Mouse (Mus musculus) brain, embryonic 14.5 days (tissue): ENCODE data around the gene Lamc2. TPM values are rescaled to one million over a fixed set of nuclear protein-coding genes. Genes with fewer than 3 reads are reported as not detected.

Source experiments
- DNase-seq: peaks from one replicate; pipeline ENCODE4 v3.0.0-alpha.2; 2011; ENCODE audit warnings: low read depth
- CTCF ChIP-seq: fragments of 200-500 bp; IDR thresholded peaks from 2 replicates; pipeline ENCODE4 v1.5.1; 2012; ENCODE audit warnings: inconsistent platforms, mild to moderate bottlenecking, moderate library complexity, borderline replicate concordance; ENCODE audit not compliant: insufficient read depth, insufficient read length; ENCODE audit errors: extremely low read depth
- POLR2A ChIP-seq: fragments of 200-500 bp; IDR thresholded peaks from 2 replicates; pipeline ENCODE4 v1.6.1; 2012; ENCODE audit warnings: mild to moderate bottlenecking, inconsistent platforms, borderline replicate concordance; ENCODE audit not compliant: poor library complexity, insufficient read depth, insufficient read length, severe bottlenecking; ENCODE audit errors: extremely low read depth
- polyA plus RNA-seq: library from polyadenylated mRNA; depleted of rRNA; stranded (reverse); fragments of >200 nt; gene quantifications from 2 replicates; pipeline ENCODE4 v1.2.3, GENCODE M21; 2012

Lamc2 gene
- polyA plus RNA-seq, 1 experiment: 2.0 TPM

DNA sequence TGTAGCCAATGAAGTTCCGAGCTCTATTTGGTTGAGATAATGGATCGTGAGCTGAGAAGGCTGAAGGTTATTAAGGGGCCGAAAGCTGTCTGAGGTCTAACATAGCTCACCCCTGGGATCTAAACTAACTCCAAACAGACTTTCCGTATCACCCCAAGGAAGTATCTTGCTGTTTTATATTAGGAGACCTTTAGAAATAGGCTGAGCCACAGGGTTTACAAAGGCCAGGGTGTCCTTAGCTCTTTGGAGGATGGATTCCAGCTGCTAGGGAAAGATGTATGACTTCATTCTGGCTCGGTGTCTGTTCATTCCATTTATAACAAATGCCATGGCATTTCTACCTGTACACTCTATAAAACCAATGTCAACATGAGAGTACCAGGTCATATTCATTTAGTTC is 61.7 kb downstream of the Lamc2 start:
- TF ChIP-seq CTCF: no peak
- TF ChIP-seq POLR2A: no peak

GRCm38 (mm10) chr1:153122764-153123163 is 63.5 kb downstream of the Lamc2 start:
- DNase-seq: no peak
- no peak for TF ChIP-seq CTCF
- TF ChIP-seq POLR2A: no peak

More for the DNA sequence above, 61.7 kb downstream of the Lamc2 start:
- DNase-seq: no peak

GRCm38 (mm10) chr1:153121320-153121719 is 64.9 kb downstream of the Lamc2 start:
- DNase-seq: no peak
- no peak for TF ChIP-seq POLR2A
- TF ChIP-seq CTCF: no peak

GRCm38 (mm10) chr1:153120544-153120943 is 65.7 kb downstream of the Lamc2 start:
- no peak for TF ChIP-seq CTCF
- no peak for TF ChIP-seq POLR2A
- DNase-seq: no peak

DNA sequence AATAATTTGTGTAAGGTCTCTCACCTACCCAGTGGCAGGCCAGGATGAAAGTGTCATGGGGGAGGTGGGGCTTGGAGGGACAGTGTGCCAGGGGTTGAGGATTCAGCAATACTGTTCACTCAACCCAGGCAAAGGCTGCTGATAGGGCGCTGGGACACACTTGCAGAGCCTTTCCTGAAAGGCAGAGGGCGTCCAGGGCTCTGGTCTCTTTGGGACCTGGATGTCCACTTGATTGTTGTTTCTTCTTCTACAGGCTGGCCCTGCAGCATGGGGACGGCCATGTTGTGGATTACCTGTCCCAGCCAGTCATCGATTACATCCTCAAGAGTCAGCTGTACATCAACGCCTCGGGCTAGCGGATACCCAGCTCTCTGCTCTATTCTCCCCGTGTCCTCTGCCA is 70.9 kb downstream of the Lamc2 start:
- no peak for DNase-seq
- TF ChIP-seq POLR2A (no peak), CTCF (no peak)

DNA sequence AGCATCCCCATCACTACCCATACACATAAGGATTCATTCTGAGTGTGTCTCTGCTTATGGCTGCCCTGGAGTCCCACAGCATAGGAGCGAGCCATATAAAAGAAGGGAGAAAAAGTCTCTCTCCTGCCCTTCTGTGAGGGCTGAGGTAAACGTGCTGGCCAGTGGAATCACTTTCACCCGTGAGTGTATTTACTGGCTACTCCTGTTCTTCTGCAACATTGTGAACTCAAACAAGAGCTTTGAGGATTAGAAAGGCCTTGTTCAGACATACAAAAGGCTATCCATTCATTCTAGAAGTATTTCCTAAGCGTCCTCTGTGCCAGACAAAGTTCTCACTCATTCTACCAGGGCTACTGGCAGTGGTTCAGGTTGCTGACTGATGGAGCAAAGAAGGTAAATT is 74.7 kb downstream of the Lamc2 start:
- TF ChIP-seq POLR2A (no peak), CTCF (no peak)

DNA sequence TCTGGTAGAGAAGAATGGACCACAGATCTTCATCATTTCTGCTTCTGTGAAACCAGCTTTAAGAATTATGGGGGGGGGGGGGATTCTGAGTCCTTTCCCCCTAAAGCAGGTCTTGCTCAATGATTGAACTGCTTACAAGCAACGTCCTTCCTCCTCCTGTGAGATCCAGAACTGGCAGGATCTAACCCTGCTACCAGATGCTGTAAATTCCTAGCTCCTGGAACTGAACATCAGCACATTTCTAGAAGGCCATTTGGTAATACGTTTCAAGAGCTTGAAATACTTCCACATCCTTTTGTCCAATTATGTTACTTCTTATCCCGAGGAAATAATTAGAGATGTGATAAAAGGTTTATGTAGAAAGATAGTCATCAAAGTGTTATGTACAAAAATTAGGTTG is 76.4 kb downstream of the Lamc2 start:
- DNase-seq: no peak
- TF ChIP-seq CTCF (no peak), POLR2A (no peak)

More for the DNA sequence above, 74.7 kb downstream of the Lamc2 start:
- peak; percentile 33 for DNase-seq

GRCm38 (mm10) chr1:153109346-153109745 is 76.9 kb downstream of the Lamc2 start:
- no peak for DNase-seq
- no peak for TF ChIP-seq CTCF
- TF ChIP-seq POLR2A: no peak

DNA sequence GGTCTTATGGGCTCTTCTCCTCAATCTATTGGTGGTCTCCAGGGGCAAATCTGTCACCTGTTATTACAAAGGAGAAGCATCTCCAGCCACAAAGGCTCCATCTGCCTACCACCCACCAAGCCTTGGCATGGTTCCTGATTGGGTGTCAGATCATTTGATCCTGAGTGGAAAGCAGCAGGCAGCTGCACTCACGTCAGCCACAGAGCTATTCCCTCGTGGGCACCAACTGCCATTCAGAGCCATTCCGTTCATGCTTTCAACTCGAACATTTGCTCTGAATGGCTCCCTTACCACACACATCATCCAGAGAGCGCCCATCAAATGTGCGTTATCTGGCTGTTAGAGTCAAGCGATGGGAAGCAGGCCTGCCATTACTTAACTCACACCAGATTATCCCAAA is 78.4 kb downstream of the Lamc2 start:
- no peak for TF ChIP-seq POLR2A
- no peak for TF ChIP-seq CTCF
- peak; percentile 85 for DNase-seq

DNA sequence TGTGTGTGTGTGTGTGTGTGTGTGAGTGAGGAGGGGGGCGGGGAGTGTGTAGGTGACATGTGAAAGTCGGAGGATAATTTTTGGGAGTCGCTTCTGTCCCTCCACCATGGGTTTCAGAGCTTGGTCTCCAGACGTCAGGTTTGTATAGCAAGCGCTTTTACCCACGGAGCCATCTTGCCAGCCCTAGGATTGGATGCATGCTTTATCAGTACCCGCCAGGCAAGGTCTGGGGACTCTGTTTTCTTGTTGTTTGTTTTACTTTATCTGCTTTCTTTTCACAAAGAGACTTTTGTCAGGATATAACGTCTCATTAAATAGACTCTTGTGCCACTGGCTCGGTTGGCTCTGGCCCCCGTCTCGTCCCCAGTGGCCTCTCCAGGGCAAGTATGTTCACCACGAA is 81.4 kb downstream of the Lamc2 start:
- DNase-seq: no peak
- TF ChIP-seq CTCF: no peak
- TF ChIP-seq POLR2A: no peak

DNA sequence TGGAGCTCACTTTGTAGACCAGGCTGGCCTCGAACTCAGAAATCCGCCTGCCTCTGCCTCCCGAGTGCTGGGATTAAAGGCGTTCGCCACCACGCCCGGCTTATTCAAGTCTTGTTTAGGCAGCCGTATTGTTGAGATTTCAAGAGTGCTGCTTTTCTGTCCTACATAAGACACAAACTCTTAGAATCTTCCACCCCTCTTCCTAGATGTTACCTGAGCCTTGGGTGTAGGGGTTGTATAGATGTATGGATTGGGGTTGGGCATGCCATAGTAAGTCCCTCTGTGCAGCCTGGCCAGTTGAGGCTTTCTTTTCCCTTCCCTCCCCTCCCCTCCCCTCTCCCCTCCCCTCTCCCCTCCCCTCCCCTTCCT is 83.1 kb downstream of the Lamc2 start:
- no peak for DNase-seq
- TF ChIP-seq CTCF: no peak
- no peak for TF ChIP-seq POLR2A

- no peak for TF ChIP-seq POLR2A
- TF ChIP-seq CTCF: no peak
- peak; percentile 19 for DNase-seq
These were observed 83.7 kb downstream of the Lamc2 start for GRCm38 (mm10) chr1:153102296-153103185.

GRCm38 (mm10) chr1:153101327-153101880 is 84.8 kb downstream of the Lamc2 start:
- TF ChIP-seq CTCF (peak; percentile 61; the same call in 1 of the 2 replicates), POLR2A (no peak)
- DNase-seq: peak; percentile 70

- TF ChIP-seq CTCF (no peak), POLR2A (no peak)
These were observed 85.3 kb downstream of the Lamc2 start for GRCm38 (mm10) chr1:153100912-153101311.

DNA sequence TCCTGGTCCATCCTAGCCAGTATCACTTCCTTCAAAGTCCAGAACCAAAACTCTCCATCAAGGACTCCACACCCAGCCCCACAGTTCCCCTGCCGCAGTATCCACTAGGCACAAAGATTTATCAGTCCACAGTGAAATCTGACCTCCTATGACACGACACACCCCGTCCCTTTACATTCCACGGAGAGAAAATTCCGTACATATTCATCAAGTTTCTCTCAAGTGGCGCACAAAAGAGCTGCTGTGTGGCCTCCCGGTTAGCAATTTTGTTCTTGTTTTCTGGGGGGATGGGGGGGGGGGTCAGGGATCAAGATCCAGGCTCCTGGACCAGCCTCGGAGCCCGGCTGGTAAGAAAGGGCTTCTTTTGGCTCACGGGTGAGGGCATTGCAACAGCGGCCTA is 87.7 kb downstream of the Lamc2 start:
- TF ChIP-seq CTCF (no peak), POLR2A (no peak)
- no peak for DNase-seq

More at GRCm38 (mm10) chr1:153100912-153101311, 85.3 kb downstream of the Lamc2 start:
- no peak for DNase-seq
